Mouse (Mus musculus): ENCODE measurements around the gene Slitrk5.

GRCm38 (mm10) chr14:111680271-111680670 lies 5.4 kb downstream of the Slitrk5 start:
- TF ChIP-seq CTCF (IDR thresholded peaks at IDR 0.05; ENCODE audit: low read depth) (no peak), EP300 (IDR thresholded peaks at IDR 0.05; ENCODE audit: low read depth) (no peak)

Measured in heart, postnatal 0 days (tissue).